Mouse (Mus musculus) heart, embryonic 13.5 days (tissue): Measurements from ENCODE around the gene Trpm3. TPM values are rescaled to one million over a fixed set of nuclear protein-coding genes. Genes with fewer than 3 reads are reported as not detected.

Source experiments
- ATAC-seq: fragments of 200-750 bp; cut with Nextera tagmentation; 2 replicates; pipeline ENCODE4 v1.8.0; 2017; ENCODE audit warnings: moderate TSS enrichment; ENCODE audit not compliant: insufficient number of reproducible peaks, low FRiP score, low TSS enrichment; ENCODE audit errors: extremely low read depth
- H3K27ac ChIP-seq: fragments of 300-500 bp; sonication (generic); replicated peaks from 2 replicates; pipeline ENCODE4 v1.5.1; 2015; ENCODE audit warnings: moderate library complexity, mild to moderate bottlenecking, inconsistent platforms
- H3K27me3 ChIP-seq: fragments of 300-500 bp; sonication (generic); replicated peaks from 2 replicates; pipeline ENCODE4 v1.6.1; 2015; ENCODE audit warnings: mild to moderate bottlenecking, inconsistent platforms
- H3K36me3 ChIP-seq: fragments of 300-500 bp; sonication (generic); 2 replicates; pipeline ENCODE4 v1.6.1; 2015; ENCODE audit warnings: mild to moderate bottlenecking, inconsistent platforms
- H3K4me1 ChIP-seq: fragments of 300-500 bp; sonication (generic); 2 replicates; pipeline ENCODE4 v1.6.1; 2015; ENCODE audit warnings: inconsistent platforms
- H3K4me2 ChIP-seq: fragments of 300-500 bp; sonication (generic); 2 replicates; pipeline ENCODE4 v1.6.1; 2015; ENCODE audit warnings: inconsistent platforms, mild to moderate bottlenecking, moderate library complexity
- H3K4me3 ChIP-seq: fragments of 300-500 bp; sonication (generic); 2 replicates; pipeline ENCODE4 v1.5.1; 2015; ENCODE audit warnings: moderate library complexity, mild to moderate bottlenecking, inconsistent platforms
- H3K9ac ChIP-seq: fragments of 300-500 bp; sonication (generic); 2 replicates; pipeline ENCODE4 v1.6.1; 2015; ENCODE audit warnings: inconsistent platforms, mild to moderate bottlenecking, moderate library complexity
- H3K9me3 ChIP-seq: fragments of 300-500 bp; sonication (generic); 2 replicates; pipeline ENCODE4 v1.6.1; 2016; ENCODE audit warnings: inconsistent platforms
- WGBS: fragments of 180-500 bp; shearing (Covaris S2); methylation state at CpG from one replicate; pipeline ENCODE4 v1.1.7; 2015; ENCODE audit warnings: mixed read lengths; 5-methylcytosine and 5-hydroxymethylcytosine counted together
- polyA plus RNA-seq: library from polyadenylated mRNA; unstranded; fragments of >200 nt; fragmentation: Nextera tagmentation; extraction: Ambion mirVana; gene quantifications from 2 replicates; pipeline ENCODE4 v1.2.1, GENCODE M21; 2015

Trpm3 gene
- polyA plus RNA-seq, 1 experiment from 2014 or later, result 1.1 TPM

DNA sequence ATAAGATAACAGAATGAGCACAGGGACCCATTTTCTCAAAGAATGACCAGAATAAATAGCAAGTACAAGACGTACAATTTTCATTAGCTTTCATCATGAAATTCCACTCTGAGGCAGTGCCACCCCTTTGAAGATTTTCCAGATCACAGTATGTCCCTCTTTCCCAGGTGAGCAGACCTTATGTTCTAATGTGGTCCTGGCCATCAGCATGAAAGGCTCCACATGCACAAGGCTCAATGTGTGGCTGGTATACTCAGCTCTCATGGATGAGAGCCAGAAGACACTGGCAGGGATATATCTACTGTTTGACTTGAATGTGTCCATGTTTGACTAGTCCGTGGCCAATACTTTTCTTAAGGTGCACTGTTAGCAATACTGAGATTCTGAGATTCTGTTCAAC is 298.4 kb downstream of the Trpm3 start:
- Histone ChIP-seq H3K4me3 (no peak overlapping the region), H3K36me3 (no peaks in the 10 kb centered on the region), H3K27ac (no peak overlapping the region), H3K27me3 (no peaks in the 10 kb centered on the region), H3K4me1 (no peaks in the 10 kb centered on the region), H3K4me2 (no peak overlapping the region), H3K9ac (no peak overlapping the region), H3K9me3 (no peaks in the 10 kb centered on the region)
- 63% methylated on average over 2 of the region's 2 CpGs for WGBS
- no peak for ATAC-seq

DNA sequence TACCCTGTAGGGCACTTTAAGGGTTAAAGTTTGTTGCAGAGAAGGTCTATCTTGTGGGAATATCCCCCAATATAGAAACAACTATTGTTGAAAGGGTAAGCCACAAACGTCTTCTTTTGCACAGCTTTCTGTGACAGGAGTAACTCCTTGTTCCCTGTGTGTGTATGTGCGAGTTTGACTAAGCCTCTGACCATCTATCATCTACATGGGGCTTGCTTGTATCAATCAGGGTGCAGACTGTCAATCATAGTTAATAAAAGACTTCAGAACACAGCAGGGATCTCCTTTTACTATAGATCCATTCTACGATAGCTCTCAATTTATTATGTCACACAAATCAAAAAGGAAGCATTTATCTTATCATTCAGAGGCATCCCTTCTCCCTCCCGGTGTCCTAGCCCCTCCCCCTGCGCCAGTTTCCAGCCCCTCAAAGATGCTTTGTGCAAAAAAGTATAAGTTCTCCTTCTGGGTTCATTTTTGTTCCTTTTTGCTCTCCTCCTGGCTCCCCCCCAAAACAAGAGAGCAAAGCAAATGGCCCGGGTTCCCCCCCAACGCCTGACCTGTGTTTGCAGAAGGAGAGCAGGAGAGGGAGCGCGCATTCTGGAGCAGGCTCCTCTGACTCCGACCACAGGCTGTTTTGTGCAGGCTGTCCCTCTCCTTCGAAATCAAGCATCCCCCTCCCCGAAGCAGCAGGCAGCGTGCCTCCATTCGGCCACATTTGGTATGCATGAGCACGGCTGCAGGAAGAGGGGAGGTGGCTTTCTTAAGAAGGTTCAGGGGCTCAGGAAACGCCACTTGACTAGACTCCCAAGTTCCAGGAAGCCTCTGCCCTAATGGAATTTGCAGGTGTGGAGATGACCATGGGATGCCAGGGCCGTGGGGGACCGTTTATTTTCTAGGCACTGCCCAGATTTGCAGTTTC is 308.8 kb downstream of the Trpm3 start:
- H3K9ac ChIP-seq, result peak overlapping the region; percentile 68
- ATAC-seq, result no peak
- peaks cover 13% of the 10 kb centered on the region for H3K4me1 ChIP-seq
- peak overlapping the region; percentile 73 for H3K4me2 ChIP-seq
- 0 out of 2 replicates have a peak, but pooled peaks cover 4% of the 10 kb centered on the region for H3K27me3 ChIP-seq
- H3K36me3 ChIP-seq, result no peaks in the 10 kb centered on the region
- H3K27ac ChIP-seq, result no peak overlapping the region
- peak overlapping the region; percentile 41 for H3K4me3 ChIP-seq
- 7% methylated on average over 18 of the region's 18 CpGs for WGBS
- no peaks in the 10 kb centered on the region for H3K9me3 ChIP-seq

DNA sequence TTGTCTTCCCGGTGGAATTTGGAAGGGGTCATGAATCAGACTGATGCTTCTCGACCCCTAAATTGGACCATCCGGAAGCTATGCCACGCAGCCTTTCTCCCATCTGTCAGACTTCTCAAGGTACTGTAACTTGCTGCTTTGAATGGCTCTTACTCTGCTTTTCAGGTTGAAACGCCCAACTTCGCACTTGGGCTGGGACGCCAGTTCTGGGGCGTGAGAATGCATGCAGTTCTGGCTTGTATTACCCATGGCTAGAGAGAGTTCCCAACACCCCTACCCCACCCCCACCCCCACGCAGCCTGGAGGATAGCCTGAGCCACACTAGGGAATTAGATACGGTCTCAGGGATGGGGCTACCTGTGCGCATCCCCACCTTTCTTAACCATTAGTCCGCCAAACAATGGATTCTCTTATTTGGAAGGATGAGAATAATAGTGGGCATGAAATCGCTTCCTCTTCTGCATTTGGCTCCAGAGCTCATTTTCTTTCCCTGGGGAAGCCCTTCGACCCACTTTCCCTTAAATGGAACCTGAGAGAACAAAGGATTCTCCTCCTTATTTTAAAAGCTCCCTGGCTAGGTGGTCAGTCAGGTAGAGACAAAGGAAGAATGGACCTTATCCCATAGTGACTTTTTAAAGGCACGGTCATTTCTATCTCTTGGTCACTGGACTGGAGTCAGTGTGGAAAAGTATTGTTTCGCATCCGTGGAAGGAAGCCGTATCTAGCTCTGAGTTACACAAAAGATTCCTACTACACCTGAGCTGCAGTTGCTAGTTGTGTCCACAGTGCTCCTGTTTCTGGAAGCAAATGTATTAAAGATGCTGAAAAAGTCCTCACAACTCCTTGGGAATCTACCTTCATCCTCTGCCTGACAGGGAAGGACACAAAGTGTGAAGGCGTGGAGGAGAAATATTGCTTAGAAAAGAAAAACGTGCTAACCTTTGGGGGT is 309.8 kb downstream of the Trpm3 start:
- Histone ChIP-seq H3K9me3 (no peaks in the 10 kb centered on the region), H3K36me3 (no peaks in the 10 kb centered on the region), H3K27me3 (0 out of 2 replicates have a peak, but pooled peaks cover 4% of the 10 kb centered on the region), H3K4me3 (peak overlapping the region; percentile 41), H3K27ac (no peak overlapping the region), H3K4me2 (peak overlapping the region; percentile 73), H3K4me1 (peaks cover 13% of the 10 kb centered on the region), H3K9ac (peak overlapping the region; percentile 68; the same call in 1 of the 2 replicates)
- ATAC-seq, result no peak
- 43% methylated on average over 20 of the region's 20 CpGs for WGBS

DNA sequence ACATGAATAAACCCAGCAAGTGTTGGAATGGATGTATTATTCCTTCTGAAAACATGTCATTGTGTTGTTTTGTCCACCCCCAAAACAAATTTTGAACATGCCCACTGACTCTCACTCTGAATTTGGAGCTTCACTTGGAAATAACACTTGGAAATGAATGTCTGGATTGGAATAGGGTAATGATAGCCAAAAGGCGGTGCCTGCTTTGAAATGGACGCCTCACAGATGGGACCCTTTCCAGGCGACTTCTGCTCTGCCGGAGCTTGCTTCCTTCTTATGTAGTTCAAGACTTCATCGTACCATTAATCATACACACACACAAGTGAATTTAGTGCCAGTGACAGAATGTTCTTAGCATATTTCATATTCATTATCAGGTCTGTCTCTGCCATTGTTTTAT is 312.4 kb downstream of the Trpm3 start:
- peaks cover 13% of the 10 kb centered on the region for H3K4me1 ChIP-seq
- H3K27me3 ChIP-seq, result 0 out of 2 replicates have a peak, but pooled peaks cover 4% of the 10 kb centered on the region
- 71% methylated on average over 5 of the region's 5 CpGs for WGBS
- no peak overlapping the region for H3K4me3 ChIP-seq
- H3K27ac ChIP-seq, result no peak overlapping the region
- ATAC-seq, result no peak
- no peak overlapping the region for H3K9ac ChIP-seq
- no peaks in the 10 kb centered on the region for H3K9me3 ChIP-seq
- no peak overlapping the region for H3K4me2 ChIP-seq
- no peaks in the 10 kb centered on the region for H3K36me3 ChIP-seq

DNA sequence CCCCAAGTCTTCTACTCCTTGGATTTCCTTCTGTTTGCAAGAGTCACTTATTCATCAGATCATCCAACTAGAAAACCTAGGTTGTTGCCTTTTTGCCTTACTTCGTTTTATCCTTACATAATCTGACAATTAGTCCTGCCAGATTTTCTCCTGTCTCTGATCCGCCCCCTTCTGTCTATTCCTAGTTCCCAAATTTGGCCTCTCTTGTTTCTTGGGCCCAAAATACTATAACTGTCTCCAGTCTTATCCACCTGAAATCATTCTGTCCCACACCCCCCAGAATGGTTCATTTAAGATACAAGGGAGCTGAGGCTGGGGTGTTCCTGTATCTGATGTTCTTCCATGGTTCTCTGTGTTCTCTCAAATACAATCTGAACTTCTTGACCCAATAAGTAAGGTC is 318.1 kb downstream of the Trpm3 start:
- Histone ChIP-seq H3K4me3 (no peak overlapping the region), H3K27me3 (no peaks in the 10 kb centered on the region), H3K9ac (no peak overlapping the region), H3K4me1 (no peaks in the 10 kb centered on the region), H3K27ac (no peak overlapping the region), H3K4me2 (no peak overlapping the region), H3K36me3 (no peaks in the 10 kb centered on the region), H3K9me3 (no peaks in the 10 kb centered on the region)
- WGBS, result 75% methylated on average over 2 of the region's 2 CpGs
- ATAC-seq, result no peak

DNA sequence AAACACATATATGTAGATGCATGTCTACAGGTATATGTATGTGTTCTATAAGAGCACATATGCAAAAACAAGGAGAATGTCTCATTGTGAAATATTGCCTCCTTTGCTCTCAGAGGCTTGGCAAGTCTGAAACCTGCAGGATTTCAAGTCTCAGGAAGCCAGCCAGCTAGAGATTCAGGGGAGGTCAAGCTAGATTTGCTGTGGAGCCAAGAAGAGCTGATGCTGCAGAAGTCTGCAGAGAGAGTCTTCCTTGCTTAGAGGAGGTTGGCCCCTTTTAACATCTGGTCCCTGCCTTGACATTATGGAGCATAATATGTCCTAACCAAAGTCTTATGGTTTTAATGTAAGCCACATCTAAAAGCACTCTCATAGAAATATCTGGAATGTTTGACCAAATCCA is 323.2 kb downstream of the Trpm3 start:
- Histone ChIP-seq H3K4me1 (no peaks in the 10 kb centered on the region), H3K4me3 (no peak overlapping the region), H3K9me3 (no peaks in the 10 kb centered on the region), H3K27me3 (no peaks in the 10 kb centered on the region), H3K27ac (no peak overlapping the region), H3K36me3 (no peaks in the 10 kb centered on the region), H3K4me2 (no peak overlapping the region), H3K9ac (no peak overlapping the region)
- no peak for ATAC-seq

DNA sequence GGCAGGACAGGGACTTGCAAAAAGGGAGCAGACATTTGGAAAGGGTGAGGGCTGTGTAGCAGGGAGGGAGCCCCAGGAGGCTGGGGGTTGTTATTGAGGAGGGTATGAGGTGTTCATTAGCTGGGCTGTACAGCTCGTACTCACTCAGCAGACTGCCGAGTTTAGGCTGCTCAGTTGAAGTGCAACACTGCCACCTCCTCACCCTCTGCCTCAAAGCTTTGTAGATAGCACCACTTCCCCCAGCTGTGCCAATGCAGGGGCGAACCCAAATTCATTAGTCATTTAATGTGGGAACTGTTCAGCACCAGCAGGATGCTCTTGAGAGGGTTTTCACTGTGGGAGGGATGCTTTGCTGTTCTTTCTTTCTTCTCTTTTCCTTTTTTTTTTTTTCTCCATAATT is 324.7 kb downstream of the Trpm3 start:
- Histone ChIP-seq H3K9ac (no peak overlapping the region), H3K36me3 (no peaks in the 10 kb centered on the region), H3K4me1 (no peaks in the 10 kb centered on the region), H3K27me3 (no peaks in the 10 kb centered on the region), H3K9me3 (no peaks in the 10 kb centered on the region), H3K4me3 (no peak overlapping the region), H3K4me2 (no peak overlapping the region), H3K27ac (no peak overlapping the region)
- WGBS, result 45% methylated on average over 3 of the region's 3 CpGs
- no peak for ATAC-seq

DNA sequence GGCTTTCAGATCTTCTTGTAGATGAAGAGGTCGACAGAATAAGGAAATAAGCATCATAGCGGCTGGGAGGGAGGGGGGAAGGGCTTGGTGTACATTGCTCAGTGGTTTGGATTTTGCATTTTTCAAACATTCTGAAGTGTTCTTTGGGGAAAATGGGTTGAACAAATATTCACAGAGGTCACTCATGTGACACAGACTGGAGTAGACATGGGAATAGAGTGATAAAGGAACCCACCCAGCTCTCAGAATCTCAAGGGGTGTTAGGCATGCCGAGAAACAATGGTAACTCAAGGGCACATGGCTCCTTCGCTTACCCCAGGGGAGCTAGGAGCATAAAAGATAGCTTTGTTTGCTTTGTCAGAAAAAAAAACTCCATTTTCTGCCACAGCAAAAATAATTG is 330.8 kb downstream of the Trpm3 start:
- Histone ChIP-seq H3K9me3 (no peaks in the 10 kb centered on the region), H3K4me3 (no peak overlapping the region), H3K4me2 (no peak overlapping the region), H3K4me1 (no peaks in the 10 kb centered on the region), H3K36me3 (no peaks in the 10 kb centered on the region), H3K9ac (no peak overlapping the region), H3K27ac (no peak overlapping the region), H3K27me3 (no peaks in the 10 kb centered on the region)
- WGBS, result 69% methylated on average over 4 of the region's 4 CpGs
- no peak for ATAC-seq

DNA sequence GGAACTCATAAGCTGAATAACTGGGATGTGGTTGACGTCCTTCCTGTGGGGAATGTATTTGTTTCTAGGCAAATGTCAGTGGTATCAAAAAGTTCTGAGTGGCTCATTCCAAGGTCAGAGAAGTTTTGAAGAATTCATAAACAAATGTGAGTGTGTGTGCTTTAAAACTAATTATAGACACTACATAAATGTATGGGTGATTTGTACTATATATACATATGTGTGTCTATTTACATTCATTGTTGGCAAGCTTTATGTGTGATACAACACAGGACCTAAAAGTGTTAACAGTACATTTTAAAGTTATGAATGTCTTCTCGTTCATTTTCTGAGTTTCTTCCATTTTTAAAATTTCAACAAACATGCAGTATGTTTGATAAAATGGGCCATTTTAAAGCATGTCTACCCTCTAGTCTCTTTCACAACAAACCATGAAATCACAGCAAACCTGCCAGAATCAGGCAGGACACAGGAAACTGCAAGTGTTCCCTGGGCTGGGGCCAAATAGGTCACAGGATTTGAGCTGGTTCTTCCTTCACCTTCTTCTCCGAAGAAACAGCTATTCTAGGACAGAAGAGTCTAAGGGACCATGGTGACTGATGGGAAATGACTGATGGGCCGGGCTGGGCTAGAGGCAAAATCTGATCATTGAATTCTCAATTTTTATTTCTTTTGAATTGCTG is 334.3 kb downstream of the Trpm3 start:
- WGBS, result 59% methylated on average over 4 of the region's 4 CpGs

DNA sequence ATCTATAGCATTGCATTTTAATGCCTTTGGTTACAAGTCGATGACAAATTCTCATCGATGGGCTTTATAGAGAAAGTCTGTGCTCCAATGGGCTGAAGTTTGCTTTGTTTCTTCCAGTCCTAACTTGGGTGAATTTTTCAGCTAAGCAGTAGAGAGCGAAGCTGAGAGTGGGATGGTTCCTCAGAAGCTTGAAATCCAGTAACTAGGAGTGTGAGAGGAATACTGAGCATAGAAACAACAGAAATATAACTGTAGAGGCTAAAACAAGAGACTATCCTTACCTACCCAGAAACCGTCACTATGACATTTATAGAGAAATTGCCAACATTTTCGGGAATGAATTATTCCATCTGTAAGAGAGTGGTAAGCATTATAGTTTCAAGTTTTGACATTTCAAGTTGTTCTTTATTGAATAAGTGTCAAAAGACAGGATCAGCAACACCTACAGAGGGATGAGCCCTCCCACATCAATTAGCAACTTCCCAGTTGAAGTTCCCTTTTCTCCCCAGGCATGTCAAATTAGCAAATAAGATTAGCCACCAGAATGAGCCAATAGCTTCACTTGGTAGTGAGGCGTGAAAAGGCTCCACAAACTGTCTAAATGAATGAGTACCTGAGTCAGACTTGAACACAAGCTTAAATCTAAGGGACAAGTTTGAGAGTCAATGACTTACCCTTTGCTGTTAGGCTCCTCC is 339.6 kb downstream of the Trpm3 start:
- no peaks in the 10 kb centered on the region for H3K36me3 ChIP-seq
- WGBS, result 75% methylated on average over 6 of the region's 6 CpGs

More for the DNA sequence above, 334.3 kb downstream of the Trpm3 start:
- Histone ChIP-seq H3K27me3 (no peaks in the 10 kb centered on the region), H3K9ac (no peak overlapping the region), H3K9me3 (no peaks in the 10 kb centered on the region), H3K27ac (no peak overlapping the region), H3K4me3 (no peak overlapping the region), H3K4me1 (no peaks in the 10 kb centered on the region), H3K36me3 (no peaks in the 10 kb centered on the region), H3K4me2 (no peak overlapping the region)
- no peak for ATAC-seq

More for the DNA sequence above, 339.6 kb downstream of the Trpm3 start:
- Histone ChIP-seq H3K4me2 (no peak overlapping the region), H3K4me1 (no peaks in the 10 kb centered on the region), H3K27ac (no peak overlapping the region), H3K9me3 (no peaks in the 10 kb centered on the region), H3K27me3 (no peaks in the 10 kb centered on the region), H3K9ac (no peak overlapping the region), H3K4me3 (no peak overlapping the region)
- ATAC-seq, result no peak
